Mouse (Mus musculus) naive thymus-derived CD4-positive, alpha-beta T cell, adult 2 months (primary cell): ENCODE measurements around the gene Hoxa4.

Experiments used
- DNase-seq: peaks from one replicate; pipeline ENCODE4 v3.0.0-alpha.2; 2011; ENCODE audit warnings: low read depth

The Hoxa4 gene

GRCm38 (mm10) chr6:52150401-52150966 is 41.1 kb downstream of the Hoxa4 start:
- no peak for DNase-seq
